Mouse (Mus musculus): Measurements from ENCODE around the gene Cntn4. TPM values are rescaled to one million over a fixed set of nuclear protein-coding genes. Genes with fewer than 3 reads are reported as not detected.

The Cntn4 gene
- polyA plus RNA-seq, 1 experiment from 2014 or later = 26.0 TPM

DNA sequence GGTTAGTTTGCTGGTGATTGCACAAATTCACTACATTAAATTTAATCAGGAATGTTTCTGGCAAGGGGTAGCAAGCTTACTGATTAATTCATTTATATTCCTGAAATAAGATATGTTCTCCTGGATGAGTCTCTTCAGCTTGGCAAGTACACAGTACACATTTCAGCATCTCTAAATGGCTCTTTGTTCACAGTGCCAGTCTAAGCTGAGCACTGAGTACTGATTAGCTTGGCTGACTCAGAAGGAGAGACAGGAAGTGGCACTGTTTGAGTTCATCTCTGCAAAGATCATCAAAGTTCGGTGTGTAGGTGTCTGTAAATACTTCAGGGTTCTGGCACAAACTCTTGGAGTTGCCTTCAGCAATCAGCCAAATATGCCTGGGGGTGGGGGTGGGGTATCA, 169.8 kb downstream of the Cntn4 start:
- 0 out of 2 replicates have a peak, but pooled peaks cover 3% of the 10 kb centered on the region for H3K4me1 ChIP-seq (replicated peaks)
- ATAC-seq (ENCODE audit: low read depth) = no peak
- H3K27me3 ChIP-seq = no peaks in the 10 kb centered on the region
- H3K9me3 ChIP-seq = no peaks in the 10 kb centered on the region
- H3K4me3 ChIP-seq = no peak overlapping the region
- H3K27ac ChIP-seq (replicated peaks) = no peak overlapping the region
- H3K4me2 ChIP-seq = no peak overlapping the region
- no peak overlapping the region for H3K9ac ChIP-seq
- WGBS = 53% methylated on average over 1 of the region's 1 CpGs
- H3K36me3 ChIP-seq = no peaks in the 10 kb centered on the region

DNA sequence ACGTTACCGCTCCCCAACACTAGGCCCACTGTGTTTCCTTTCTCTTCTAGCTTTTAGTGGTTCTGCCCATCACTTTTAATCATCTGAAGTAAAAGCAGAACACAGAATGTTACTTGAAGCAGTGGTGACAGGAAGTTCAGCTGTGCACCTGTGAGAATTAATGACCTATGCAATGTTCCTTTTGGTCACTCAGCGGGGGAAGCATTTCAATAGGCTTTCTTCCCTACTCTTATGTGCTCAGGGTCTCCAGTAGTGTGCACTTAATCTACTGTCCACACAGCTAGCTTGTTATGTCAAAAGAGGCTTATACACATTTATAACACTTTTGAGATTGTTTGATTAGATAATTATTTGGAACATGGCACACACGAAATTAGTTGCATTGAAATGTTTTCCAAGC, 215.4 kb downstream of the Cntn4 start:
- Histone ChIP-seq H3K27ac (replicated peaks) (no peak overlapping the region), H3K4me1 (replicated peaks) (no peaks in the 10 kb centered on the region), H3K4me3 (no peak overlapping the region), H3K9me3 (no peaks in the 10 kb centered on the region), H3K9ac (no peak overlapping the region), H3K36me3 (no peaks in the 10 kb centered on the region), H3K4me2 (no peak overlapping the region), H3K27me3 (no peaks in the 10 kb centered on the region)
- 80% methylated on average over 4 of the region's 4 CpGs for WGBS
- ATAC-seq (ENCODE audit: low read depth) = no peak

- Histone ChIP-seq H3K4me3 (no peak overlapping the region), H3K27me3 (no peaks in the 10 kb centered on the region), H3K9me3 (no peaks in the 10 kb centered on the region), H3K4me2 (no peak overlapping the region), H3K9ac (no peak overlapping the region), H3K27ac (replicated peaks) (no peak overlapping the region), H3K4me1 (replicated peaks) (no peaks in the 10 kb centered on the region), H3K36me3 (no peaks in the 10 kb centered on the region)
- ATAC-seq (ENCODE audit: low read depth) = no peak
- WGBS = 89% methylated on average over 1 of the region's 1 CpGs
Observed at GRCm38 (mm10) chr6:105938485-105938884, 261.0 kb downstream of the Cntn4 start.

- H3K9me3 ChIP-seq = no peaks in the 10 kb centered on the region
- WGBS = 83% methylated on average over 2 of the region's 2 CpGs
Observed at GRCm38 (mm10) chr6:105939303-105939702, 261.8 kb downstream of the Cntn4 start.

DNA sequence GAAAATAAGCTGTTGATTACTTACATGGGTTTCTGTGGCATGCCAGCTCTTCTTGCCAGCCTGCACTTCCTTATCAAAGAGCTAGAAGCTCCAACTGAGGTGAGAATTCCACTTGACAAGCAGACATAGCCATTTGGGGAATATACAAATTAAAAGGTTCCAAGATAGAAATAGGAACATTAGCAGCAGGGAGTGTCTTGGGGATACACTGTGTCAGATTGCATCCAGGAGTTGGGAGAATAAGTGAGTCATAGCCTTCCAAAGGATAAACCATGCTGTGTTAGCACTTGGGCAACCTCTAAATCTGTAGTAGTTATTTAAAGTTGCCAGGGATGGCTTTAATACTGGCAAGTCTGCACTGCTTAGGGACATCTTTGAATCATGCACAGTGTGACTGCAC, 263.1 kb downstream of the Cntn4 start:
- Histone ChIP-seq H3K4me3 (no peak overlapping the region), H3K4me1 (replicated peaks) (no peaks in the 10 kb centered on the region), H3K36me3 (no peaks in the 10 kb centered on the region), H3K27me3 (no peaks in the 10 kb centered on the region), H3K4me2 (no peak overlapping the region), H3K27ac (replicated peaks) (no peak overlapping the region), H3K9ac (no peak overlapping the region), H3K9me3 (no peaks in the 10 kb centered on the region)
- ATAC-seq (ENCODE audit: low read depth) = no peak

More at GRCm38 (mm10) chr6:105939303-105939702, 261.8 kb downstream of the Cntn4 start:
- Histone ChIP-seq H3K36me3 (no peaks in the 10 kb centered on the region), H3K4me2 (no peak overlapping the region), H3K9ac (no peak overlapping the region), H3K27me3 (no peaks in the 10 kb centered on the region), H3K27ac (replicated peaks) (no peak overlapping the region), H3K4me1 (replicated peaks) (no peaks in the 10 kb centered on the region), H3K4me3 (no peak overlapping the region)
- ATAC-seq (ENCODE audit: low read depth) = no peak

DNA sequence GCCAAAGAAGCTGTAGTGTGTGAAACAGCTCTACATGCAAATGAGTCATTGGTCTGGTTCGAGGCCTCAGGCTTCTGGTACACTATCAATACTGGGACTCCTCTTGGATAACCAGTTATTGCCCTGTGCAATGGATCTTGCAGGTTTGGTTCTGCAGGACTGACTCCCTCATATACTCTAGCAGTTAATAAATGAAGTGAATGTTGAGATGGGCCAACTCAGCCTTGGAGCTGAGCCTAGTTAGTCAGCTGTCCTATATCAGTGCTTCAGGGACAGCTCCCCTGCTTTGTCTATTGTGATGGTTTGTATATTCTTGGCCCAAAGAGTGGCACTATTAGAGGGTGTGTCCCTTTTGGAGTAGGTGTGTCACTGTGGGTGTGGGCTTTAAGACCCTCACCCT, 314.0 kb downstream of the Cntn4 start:
- H3K4me2 ChIP-seq = no peak overlapping the region
- no peak overlapping the region for H3K27ac ChIP-seq (replicated peaks)
- H3K9ac ChIP-seq = no peak overlapping the region
- no peak overlapping the region for H3K4me3 ChIP-seq
- no peaks in the 10 kb centered on the region for H3K4me1 ChIP-seq (replicated peaks)
- no peak for ATAC-seq (ENCODE audit: low read depth)
- 86% methylated on average over 1 of the region's 1 CpGs for WGBS
- H3K36me3 ChIP-seq = no peaks in the 10 kb centered on the region
- H3K9me3 ChIP-seq = no peaks in the 10 kb centered on the region
- H3K27me3 ChIP-seq = no peaks in the 10 kb centered on the region

DNA sequence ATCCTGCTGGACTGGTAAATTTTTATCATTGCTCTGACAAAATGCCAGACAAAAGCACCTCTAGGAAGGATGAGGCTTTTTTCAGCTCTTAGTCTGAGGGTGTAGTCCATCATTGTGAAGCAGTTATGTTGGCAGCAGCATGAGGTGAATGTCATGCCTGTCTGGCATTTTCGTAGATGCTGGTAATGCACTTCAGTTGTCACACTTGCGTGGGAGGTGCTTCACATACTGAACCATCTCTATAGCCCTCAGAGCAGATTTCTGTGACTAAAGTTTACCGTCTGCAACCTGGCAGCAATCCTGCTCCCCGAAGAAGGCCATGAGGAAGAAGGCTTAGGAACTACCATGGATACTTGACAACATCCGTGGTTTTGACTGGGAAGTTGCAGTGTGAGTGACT, 335.6 kb downstream of the Cntn4 start:
- no peak for ATAC-seq (ENCODE audit: low read depth)
- Histone ChIP-seq H3K4me2 (no peak overlapping the region), H3K9ac (no peak overlapping the region), H3K27me3 (no peaks in the 10 kb centered on the region), H3K9me3 (no peaks in the 10 kb centered on the region), H3K4me1 (replicated peaks) (no peaks in the 10 kb centered on the region), H3K4me3 (no peak overlapping the region), H3K36me3 (no peaks in the 10 kb centered on the region), H3K27ac (replicated peaks) (no peak overlapping the region)
- WGBS = 81% methylated on average over 5 of the region's 5 CpGs

GRCm38 (mm10) chr6:106015126-106015525, 337.7 kb downstream of the Cntn4 start:
- H3K4me2 ChIP-seq = no peak overlapping the region
- no peak overlapping the region for H3K4me3 ChIP-seq
- 68% methylated on average over 1 of the region's 1 CpGs for WGBS
- no peaks in the 10 kb centered on the region for H3K9me3 ChIP-seq
- H3K36me3 ChIP-seq = no peaks in the 10 kb centered on the region
- H3K9ac ChIP-seq = no peak overlapping the region
- no peaks in the 10 kb centered on the region for H3K4me1 ChIP-seq (replicated peaks)
- no peak for ATAC-seq (ENCODE audit: low read depth)
- no peak overlapping the region for H3K27ac ChIP-seq (replicated peaks)
- H3K27me3 ChIP-seq = no peaks in the 10 kb centered on the region

DNA sequence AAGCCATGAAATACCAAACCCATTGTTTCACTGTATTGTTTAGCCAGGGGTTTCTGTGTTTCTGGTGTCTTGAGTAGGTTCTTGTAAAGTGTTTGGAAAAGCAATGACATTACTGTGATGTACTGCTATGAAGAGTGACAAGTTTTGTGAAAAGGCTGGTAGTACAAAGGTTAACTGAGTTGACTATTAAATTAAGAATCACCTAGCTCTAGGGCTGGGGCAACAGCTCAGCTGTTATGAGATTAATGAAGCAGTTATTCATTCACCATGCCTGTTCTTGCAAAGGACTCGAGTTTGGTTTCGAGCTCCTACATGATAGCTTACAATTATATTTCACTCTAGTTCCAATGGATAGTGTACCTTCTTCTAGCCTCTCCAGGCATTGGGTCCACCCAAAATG, 371.4 kb downstream of the Cntn4 start:
- H3K4me1 ChIP-seq (replicated peaks) = no peaks in the 10 kb centered on the region
- H3K9ac ChIP-seq = no peak overlapping the region
- no peak overlapping the region for H3K27ac ChIP-seq (replicated peaks)
- H3K36me3 ChIP-seq = no peaks in the 10 kb centered on the region
- no peaks in the 10 kb centered on the region for H3K27me3 ChIP-seq
- no peak for ATAC-seq (ENCODE audit: low read depth)
- no peak overlapping the region for H3K4me3 ChIP-seq
- no peak overlapping the region for H3K4me2 ChIP-seq
- H3K9me3 ChIP-seq = no peaks in the 10 kb centered on the region
- 75% methylated on average over 2 of the region's 2 CpGs for WGBS

- Histone ChIP-seq H3K9ac (no peak overlapping the region), H3K4me3 (no peak overlapping the region), H3K27ac (replicated peaks) (no peak overlapping the region), H3K27me3 (no peaks in the 10 kb centered on the region), H3K9me3 (no peaks in the 10 kb centered on the region), H3K4me1 (replicated peaks) (no peaks in the 10 kb centered on the region), H3K36me3 (no peaks in the 10 kb centered on the region), H3K4me2 (no peak overlapping the region)
- 70% methylated on average over 1 of the region's 1 CpGs for WGBS
- ATAC-seq (ENCODE audit: low read depth) = no peak
Observed at GRCm38 (mm10) chr6:106056123-106056522, 378.7 kb downstream of the Cntn4 start.

DNA sequence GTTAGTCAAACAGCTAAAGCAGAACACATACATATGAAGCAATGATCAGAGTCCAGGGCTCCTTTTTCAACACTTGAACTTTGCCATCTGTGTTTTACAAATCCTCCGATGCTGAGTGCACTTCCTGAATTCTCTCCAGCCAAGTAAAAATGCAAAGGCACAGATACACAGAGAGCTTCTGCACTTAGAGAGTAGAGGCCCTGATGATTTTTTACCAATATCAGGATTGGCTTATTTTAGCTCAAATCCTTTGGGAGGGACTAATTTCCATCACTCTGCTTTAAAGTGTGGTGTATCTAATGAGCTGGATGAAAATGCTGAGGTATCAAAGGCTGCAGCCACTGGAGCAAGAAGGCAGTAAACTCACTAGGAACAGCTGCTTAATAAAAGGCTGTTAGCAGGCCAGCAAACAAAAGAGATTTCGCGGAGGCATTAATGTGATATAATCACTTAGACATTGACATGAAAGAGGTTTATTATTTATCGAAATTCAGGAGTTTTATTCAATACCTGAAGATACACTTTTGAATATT, 400.7 kb downstream of the Cntn4 start:
- Histone ChIP-seq H3K4me2 (no peak overlapping the region), H3K4me1 (replicated peaks) (peaks cover 9% of the 10 kb centered on the region), H3K27me3 (no peaks in the 10 kb centered on the region), H3K9ac (no peak overlapping the region), H3K4me3 (no peak overlapping the region), H3K27ac (replicated peaks) (peak overlapping the region; percentile 70), H3K36me3 (no peaks in the 10 kb centered on the region), H3K9me3 (no peaks in the 10 kb centered on the region)
- 26% methylated on average over 4 of the region's 4 CpGs for WGBS
- ATAC-seq (ENCODE audit: low read depth) = peak; percentile 80

DNA sequence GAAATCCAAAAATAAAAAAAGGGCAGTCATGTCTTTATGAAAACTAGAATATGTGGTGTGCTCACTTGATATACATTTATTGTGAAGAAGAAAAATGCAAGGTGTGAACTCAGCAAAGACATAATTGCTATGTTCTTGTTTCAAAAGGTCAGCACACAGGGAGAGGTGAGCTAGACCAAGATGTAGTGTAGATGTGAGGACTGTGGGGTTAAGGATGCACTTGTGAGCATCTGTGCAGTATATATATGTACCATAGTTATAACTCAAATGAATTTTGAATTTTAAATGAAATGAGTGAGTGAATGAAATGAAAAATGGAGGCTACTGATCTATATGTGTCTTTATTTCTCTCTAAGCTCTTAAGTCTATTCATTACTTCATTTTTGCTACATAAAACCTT, 401.2 kb downstream of the Cntn4 start:
- Histone ChIP-seq H3K4me3 (no peak overlapping the region), H3K27me3 (no peaks in the 10 kb centered on the region), H3K4me1 (replicated peaks) (peaks cover 9% of the 10 kb centered on the region), H3K9ac (no peak overlapping the region), H3K9me3 (no peaks in the 10 kb centered on the region), H3K4me2 (no peak overlapping the region), H3K36me3 (no peaks in the 10 kb centered on the region), H3K27ac (replicated peaks) (peak overlapping the region; percentile 70; the same call in 1 of the 2 replicates)
- no peak for ATAC-seq (ENCODE audit: low read depth)

DNA sequence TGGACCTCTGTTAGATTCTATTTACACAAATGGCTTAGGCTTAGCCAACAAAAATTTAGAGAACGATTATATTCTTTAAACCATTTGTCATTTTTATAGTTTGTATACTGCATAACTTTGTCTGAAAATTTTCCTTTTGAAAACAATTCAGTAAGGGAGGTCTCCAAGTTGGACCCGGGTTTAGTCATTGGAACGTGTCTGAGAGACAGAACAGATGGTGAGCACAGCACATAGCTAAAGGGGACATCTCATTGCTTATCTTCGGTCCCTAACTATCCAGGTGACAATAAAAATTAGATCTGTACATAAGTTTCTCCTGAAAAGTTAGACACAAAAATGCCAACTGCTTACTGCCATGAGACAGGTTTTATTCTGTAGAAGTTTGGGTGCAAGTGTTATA, 420.4 kb downstream of the Cntn4 start:
- Histone ChIP-seq H3K9ac (no peak overlapping the region), H3K36me3 (no peaks in the 10 kb centered on the region), H3K4me3 (no peak overlapping the region), H3K4me2 (no peak overlapping the region), H3K4me1 (replicated peaks) (no peaks in the 10 kb centered on the region), H3K9me3 (no peaks in the 10 kb centered on the region), H3K27me3 (no peaks in the 10 kb centered on the region), H3K27ac (replicated peaks) (no peak overlapping the region)
- WGBS = 85% methylated on average over 4 of the region's 4 CpGs
- ATAC-seq (ENCODE audit: low read depth) = no peak

All from neural tube, embryonic 13.5 days (tissue).